Mouse (Mus musculus) myocyte (in vitro differentiated cells): ENCODE measurements at regions not wholly inside any gene's neighbourhood (a gene's known extent, or its start where the extent isn't known, plus 50 kb on each side); places are given as distances from the start of the nearest gene placed in this dataset.

Experiments used
- POLR2A ChIP-seq: IDR thresholded peaks from one replicate; pipeline ENCODE4 v1.6.1; 2011; ENCODE audit warnings: low read depth, mild to moderate bottlenecking, control low read depth, moderate library complexity; ENCODE audit not compliant: insufficient read length
- POLR2AphosphoS2 ChIP-seq: IDR thresholded peaks from one replicate; pipeline ENCODE4 v1.6.1; 2011; ENCODE audit warnings: low read depth, control low read depth; ENCODE audit not compliant: insufficient read length
- USF1 ChIP-seq: IDR thresholded peaks from one replicate; pipeline ENCODE4 v1.6.1; 2011; ENCODE audit warnings: low read depth, mild to moderate bottlenecking, control low read depth, moderate library complexity

GRCm38 (mm10) chr8:24352322-24352721 is 373.3 kb downstream of the Adam3 start:
- TF ChIP-seq USF1 (no peak), POLR2AphosphoS2 (no peak), POLR2A (no peak)
